Mouse (Mus musculus) MEL-GATA-1-ER (cell line): ENCODE results near the gene Limk2.

Source experiments
- DNase-seq: peaks from one replicate; pipeline ENCODE4 v3.0.0-alpha.2; 2012; ENCODE audit warnings: low read depth; ENCODE audit errors: extremely low read depth

The Limk2 gene

GRCm38 (mm10) chr11:3302385-3302784 lies 106.6 kb downstream of the Limk2 start:
- no peak for DNase-seq

DNA sequence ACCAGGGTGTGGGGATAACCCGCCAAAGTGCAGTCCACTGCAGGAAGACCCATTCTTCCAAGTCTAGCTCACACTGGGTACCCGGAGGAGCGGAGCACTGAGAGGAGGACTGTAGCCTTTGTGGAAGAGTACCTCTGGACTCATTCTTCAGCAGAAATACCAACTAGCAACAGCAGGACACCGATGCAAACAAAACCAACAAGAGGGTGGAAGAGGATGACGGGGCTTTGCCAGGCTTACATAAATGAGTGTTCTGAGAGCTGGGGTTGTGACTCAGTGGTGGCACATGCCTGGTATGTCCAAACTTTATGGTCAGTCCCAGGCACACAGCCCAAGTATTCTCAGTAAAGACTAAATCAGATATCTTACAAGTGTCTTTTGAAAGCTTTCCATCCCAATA lies 107.9 kb downstream of the Limk2 start:
- DNase-seq, result no peak

DNA sequence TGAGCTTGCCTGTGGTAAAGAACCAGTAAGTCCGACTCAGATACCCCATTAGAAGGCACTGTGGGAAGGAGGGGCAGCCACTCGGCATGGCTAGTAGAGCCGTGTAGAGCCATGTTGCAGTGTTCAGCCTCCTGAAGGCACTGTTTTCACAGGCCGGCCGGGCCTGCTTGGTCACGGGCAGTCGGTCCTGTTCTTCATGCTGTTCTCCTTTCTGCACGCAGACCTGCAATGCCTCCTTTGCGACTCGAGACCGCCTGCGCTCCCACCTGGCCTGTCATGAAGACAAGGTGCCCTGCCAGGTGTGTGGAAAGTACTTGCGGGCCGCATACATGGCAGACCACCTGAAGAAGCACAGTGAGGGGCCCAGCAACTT lies 110.2 kb downstream of the Limk2 start:
- DNase-seq, result no peak

DNA sequence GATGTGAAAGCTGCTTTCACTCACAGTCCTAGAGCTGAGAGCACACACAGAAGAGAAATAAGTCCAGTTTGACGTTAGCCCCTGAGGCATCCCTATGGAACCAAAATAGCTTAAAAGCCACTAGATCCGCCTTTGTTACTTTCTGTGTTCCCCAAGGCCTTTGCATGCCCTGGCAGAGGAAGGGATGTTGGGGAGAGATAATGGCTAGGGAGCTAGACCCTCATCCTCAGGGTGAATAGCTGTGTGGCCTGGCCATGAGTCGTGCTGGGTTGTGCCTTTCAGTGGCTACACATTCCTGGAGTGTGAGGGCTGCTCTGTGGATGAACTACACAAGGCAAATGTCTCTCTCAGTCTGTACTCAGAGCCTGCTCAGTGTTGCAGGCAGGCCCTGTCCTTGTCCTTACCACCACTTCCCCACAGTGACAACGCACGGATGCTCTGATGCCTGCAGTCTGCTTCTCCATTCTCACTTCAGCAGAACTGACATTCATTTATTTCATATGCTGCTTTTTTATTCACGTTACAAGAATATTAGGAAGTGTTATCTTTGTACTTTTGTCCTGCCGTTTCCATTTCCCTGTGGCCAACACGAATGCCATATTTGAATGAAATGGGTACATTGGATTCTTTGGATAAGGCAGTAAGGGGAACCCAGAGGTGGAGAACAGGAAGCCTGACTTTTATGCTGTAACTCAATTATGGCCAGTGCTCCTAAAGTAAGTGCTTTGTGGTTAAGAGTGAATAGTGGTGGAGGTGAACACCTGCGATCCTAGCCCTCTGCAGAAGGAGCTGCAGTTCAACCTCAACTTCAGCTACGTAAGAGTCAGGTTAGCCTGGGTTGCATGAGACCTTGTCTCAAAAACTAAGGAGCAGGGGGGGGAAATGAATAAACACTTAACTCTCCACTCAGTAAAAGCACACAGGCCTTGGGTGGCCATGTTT lies 110.8 kb downstream of the Limk2 start:
- no peak for DNase-seq

DNA sequence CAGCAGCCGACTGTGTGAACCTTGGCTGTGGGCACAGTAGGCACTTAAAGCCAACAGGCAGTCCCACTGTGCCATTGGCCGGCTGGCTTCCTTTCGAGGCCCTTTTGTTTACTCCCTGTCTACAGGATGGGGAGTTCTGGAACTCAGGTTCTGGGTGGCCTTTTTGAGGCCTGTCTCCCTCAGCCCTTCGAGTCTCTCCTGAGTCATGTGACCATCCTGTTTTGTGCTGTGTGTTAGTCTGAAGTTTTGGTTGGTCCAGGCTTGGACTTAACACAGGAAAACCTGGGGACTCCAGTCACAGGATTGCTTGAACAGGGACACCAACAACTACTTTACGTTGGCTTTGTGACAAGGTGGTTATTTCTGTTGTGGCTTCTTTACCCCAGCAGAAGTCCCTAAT lies 112.9 kb downstream of the Limk2 start:
- DNase-seq, result no peak

- no peak for DNase-seq
Observed at GRCm38 (mm10) chr11:3294641-3295040, 114.3 kb downstream of the Limk2 start.
